Mouse (Mus musculus) heart, postnatal 4 days (tissue): Measurements from ENCODE around the gene Plscr2. TPM values are rescaled to one million over a fixed set of nuclear protein-coding genes. Genes with fewer than 3 reads are reported as not detected.

Experiments
- microRNA-seq, 2 experiments: library from miRNA; unstranded; fragments of <30 nt; microRNA quantifications; one replicate each; pipeline ENCODE4 v1.2.0; 2021 to 2022
- total RNA-seq, 2 experiments: library from RNA; stranded (reverse); gene quantifications; 2 replicates each; pipeline ENCODE4 v1.2.3; 2021

Plscr2 gene
- total RNA-seq, 2 experiments from 2014 or later: 16.5 to 18.3 TPM

Small RNAs within 50 kb of the gene (microRNA-seq; reads per million reads assigned to microRNA genes)
- gene Mir6386: 0 reads per million in 2 experiments

Other genes with a start within 250 kb of the Plscr2 start
- not detected for gene Plscr5, start 82.7 kb upstream of the Plscr2 start, total RNA-seq
- gene Plscr1, start 25.9 kb upstream of the Plscr2 start, total RNA-seq: 10 to 100 TPM; 15.2 TPM
- not detected for gene 1700057G04Rik, start 33.8 kb downstream of the Plscr2 start, total RNA-seq
- 10 to 100 TPM; 10.1 TPM for gene Plscr4, start 181.8 kb downstream of the Plscr2 start, total RNA-seq